Mouse (Mus musculus): ENCODE measurements around the gene Tenm3. TPM values are rescaled to one million over a fixed set of nuclear protein-coding genes. Genes with fewer than 3 reads are reported as not detected.
A peak's percentile ranks its signal among the peaks of the same experiment; 100 is the strongest.

Tenm3 gene
- total RNA-seq, 2 experiments from 2014 or later: 3.1 to 3.2 TPM

- no peak for DNase-seq
These were observed 521.0 kb downstream of the Tenm3 start for GRCm38 (mm10) chr8:48322655-48323265.

- no peak for DNase-seq
These were observed 521.5 kb downstream of the Tenm3 start for GRCm38 (mm10) chr8:48322240-48322639.

DNA sequence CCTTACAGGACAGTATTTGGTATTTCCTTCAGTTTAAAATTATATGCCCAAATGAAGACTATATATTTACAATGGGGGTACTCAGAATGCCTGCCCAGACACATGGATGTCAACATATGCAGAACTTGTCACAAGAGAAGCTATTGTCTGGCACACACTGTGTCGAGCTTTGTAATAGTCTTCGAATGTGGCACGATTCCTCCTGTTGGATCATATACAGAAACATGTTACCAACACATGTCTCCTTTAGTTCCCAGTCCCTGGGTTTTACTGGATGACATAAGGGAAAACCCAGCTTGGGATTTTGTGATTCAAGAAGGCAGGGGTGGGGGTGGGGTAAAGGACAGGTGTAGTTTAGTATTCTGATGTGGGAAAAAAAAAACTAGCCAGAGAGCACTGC lies 524.1 kb downstream of the Tenm3 start:
- DNase-seq: no peak

GRCm38 (mm10) chr8:48317498-48317897 lies 526.3 kb downstream of the Tenm3 start:
- no peak for DNase-seq

DNA sequence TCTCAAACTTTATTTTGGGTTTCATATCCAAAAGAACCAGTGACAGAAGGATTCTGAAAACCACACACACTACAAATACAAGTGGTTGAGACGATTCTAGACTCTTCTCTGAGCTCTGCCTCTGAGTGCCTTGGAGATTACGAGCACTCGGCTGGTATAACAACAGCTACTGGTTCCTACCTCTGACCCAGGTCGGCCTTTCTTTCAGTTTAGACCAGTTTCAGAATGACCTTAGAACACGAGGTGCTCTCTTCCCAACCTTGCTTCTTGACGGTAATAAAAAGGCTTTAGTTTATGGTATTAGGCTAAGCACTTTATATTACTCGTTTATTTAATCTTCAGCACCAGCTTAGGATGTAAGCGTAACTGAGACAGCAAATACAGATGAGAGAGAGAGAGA lies 528.1 kb downstream of the Tenm3 start:
- DNase-seq: no peak

- no peak for DNase-seq
These were observed 529.8 kb downstream of the Tenm3 start for GRCm38 (mm10) chr8:48313985-48314368.

DNA sequence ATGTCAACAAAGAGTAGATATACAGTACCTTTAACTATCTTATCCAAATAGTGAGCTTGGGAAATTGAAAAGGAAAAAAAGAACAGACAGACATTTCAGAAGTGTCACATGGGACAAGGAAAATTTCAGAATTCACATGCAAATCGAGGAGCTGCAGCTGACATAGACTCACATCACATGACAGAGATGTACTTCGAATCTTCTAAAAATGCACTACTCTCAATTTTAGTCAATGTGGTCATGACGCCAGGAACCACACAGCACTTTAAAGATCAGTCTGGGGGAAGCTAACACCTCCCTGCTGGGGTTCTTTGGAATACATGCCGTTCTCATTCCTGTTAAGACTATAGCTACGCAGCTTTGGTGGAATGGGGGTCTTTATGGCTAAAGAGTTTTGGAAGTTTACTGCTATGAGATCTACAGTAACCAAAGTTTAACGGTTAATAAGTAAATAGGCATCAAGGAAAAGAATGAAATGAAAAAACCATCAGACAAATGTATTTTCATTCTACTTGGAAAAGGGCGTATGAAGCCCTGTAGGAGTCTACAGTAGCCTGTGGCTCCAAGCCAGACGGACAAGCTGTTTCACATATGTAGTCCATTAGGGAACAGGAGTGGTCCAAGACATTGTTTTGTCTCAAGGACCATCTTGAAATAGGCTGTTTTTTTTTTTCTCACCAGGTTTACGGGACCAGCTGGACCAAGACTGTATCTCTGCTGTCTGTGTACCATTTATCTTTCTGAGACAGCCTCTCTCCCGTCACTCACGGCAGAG lies 530.4 kb downstream of the Tenm3 start:
- peak in 1 of 2 experiments; percentile 12 for DNase-seq

GRCm38 (mm10) chr8:48311706-48312105 lies 532.0 kb downstream of the Tenm3 start:
- DNase-seq: no peak

GRCm38 (mm10) chr8:48310240-48310849 lies 533.4 kb downstream of the Tenm3 start:
- no peak for DNase-seq

GRCm38 (mm10) chr8:48309191-48309987 lies 534.4 kb downstream of the Tenm3 start:
- peak; percentile 30 to 31 for DNase-seq

GRCm38 (mm10) chr8:48304224-48304623 lies 539.5 kb downstream of the Tenm3 start:
- no peak for DNase-seq

DNA sequence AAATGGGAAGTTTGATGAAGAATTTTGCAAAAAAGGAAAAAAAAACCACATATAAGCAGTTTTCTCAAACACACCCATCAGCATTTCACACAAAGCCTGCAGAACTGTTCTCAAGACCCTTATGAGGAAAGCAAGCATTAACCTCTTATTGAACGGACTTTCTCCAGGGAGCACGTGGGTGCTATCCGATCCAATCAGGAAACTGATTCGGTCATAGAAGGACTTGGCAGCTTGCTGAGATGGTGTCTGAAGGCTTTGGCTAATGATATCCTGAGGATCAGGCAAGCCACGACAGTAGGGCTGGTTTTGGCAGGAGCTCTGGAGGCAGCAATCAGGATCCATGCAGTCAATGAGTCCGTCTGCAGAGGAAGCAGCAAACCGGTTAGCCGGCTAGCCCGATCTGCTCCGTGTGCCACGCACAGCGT lies 543.1 kb downstream of the Tenm3 start:
- no peak for DNase-seq

DNA sequence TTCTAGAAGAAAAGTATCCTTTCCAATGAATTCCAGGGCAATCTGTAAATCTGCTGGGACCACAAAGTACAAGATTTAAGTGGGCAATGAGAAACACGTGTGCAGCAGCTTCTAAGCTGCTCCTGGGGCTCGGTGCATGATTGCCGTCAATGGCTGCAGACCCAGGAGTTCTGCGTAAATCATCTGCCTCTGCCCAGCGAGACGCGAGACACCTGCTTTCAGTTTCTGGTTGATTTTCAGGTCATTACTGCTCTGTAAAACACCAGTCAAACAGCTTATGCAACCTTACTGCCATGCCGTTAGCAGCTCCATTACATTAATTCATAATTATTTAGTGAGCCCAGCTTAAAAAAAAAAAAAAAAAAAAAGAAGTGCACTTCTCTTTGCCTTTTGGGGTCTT lies 543.7 kb downstream of the Tenm3 start:
- no peak for DNase-seq

GRCm38 (mm10) chr8:48299341-48299740 lies 544.4 kb downstream of the Tenm3 start:
- DNase-seq: no peak

- no peak for DNase-seq
These were observed 547.4 kb downstream of the Tenm3 start for GRCm38 (mm10) chr8:48296371-48296770.

DNA sequence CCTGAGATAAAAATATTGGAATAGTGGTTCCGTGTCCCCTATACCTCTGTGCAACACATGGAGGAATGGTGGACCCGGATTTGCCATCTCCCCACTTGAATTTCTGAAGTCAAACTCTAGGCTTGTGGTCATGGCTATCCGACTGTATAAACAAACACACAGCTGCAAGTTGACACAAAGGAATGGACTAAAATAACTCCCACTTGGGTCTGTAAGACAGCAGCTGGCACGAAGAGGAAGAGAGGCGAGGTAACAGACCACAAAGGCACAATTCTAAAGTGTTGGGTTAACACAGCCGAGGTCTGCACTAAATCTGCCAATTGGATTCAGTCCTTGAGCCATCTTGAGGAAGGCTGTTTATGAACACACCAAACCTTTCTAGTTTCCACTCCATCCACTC lies 548.2 kb downstream of the Tenm3 start:
- DNase-seq: no peak

DNA sequence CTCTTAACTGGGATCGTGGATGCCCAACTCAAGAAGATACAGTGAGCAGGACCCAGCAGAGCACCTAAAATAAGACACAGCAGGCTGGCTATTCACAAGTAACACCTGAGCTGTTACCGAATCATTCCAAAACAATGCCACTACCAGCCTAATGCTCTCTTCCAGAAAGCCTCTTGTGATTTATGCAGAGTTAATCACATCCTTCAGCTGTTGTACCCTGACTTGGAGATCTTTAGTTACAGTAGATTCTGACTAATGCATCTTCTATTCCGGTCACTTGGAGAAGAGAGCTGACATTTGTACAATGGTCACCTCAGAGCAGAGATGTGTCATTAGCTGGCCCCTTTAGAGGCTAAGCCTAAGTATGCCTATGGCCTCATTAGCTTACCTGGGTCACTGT lies 550.0 kb downstream of the Tenm3 start:
- no peak for DNase-seq

- DNase-seq: no peak
These were observed 558.3 kb downstream of the Tenm3 start for GRCm38 (mm10) chr8:48285432-48285831.

GRCm38 (mm10) chr8:48281855-48282254 lies 561.9 kb downstream of the Tenm3 start:
- DNase-seq: no peak

- DNase-seq: no peak
These were observed 564.4 kb downstream of the Tenm3 start for GRCm38 (mm10) chr8:48279360-48279759.

GRCm38 (mm10) chr8:48277986-48278635 lies 565.6 kb downstream of the Tenm3 start:
- no peak for DNase-seq

GRCm38 (mm10) chr8:48275066-48275465 lies 568.7 kb downstream of the Tenm3 start:
- no peak for DNase-seq

All from heart, adult 18-20 months (tissue).